Mouse (Mus musculus) stomach, postnatal 0 days (tissue): ENCODE measurements at regions not wholly inside any gene's neighbourhood (a gene's known extent, or its start where the extent isn't known, plus 50 kb on each side); places are given as distances from the start of the nearest gene placed in this dataset.

Source experiments
- CTCF ChIP-seq: IDR thresholded peaks from 2 replicates; pipeline ENCODE4 v1.5.1; 2016; ENCODE audit warnings: antibody characterized with exemption, low read depth, mild to moderate bottlenecking, moderate library complexity
- EP300 ChIP-seq: optimal IDR thresholded peaks from 2 replicates; pipeline ENCODE3; 2016; ENCODE audit warnings: antibody characterized with exemption

GRCm38 (mm10) chr1:137200931-137201330 lies 240.7 kb upstream of the Nr5a2 start:
- TF ChIP-seq CTCF: no peak
- TF ChIP-seq EP300: no peak
